Mouse (Mus musculus) embryonic facial prominence, embryonic 11.5 days (tissue): ENCODE data around the gene Gch1. TPM values are rescaled to one million over a fixed set of nuclear protein-coding genes. Genes with fewer than 3 reads are reported as not detected.

Experiments used
- ATAC-seq: fragments of 200-750 bp; cut with Nextera tagmentation; replicated peaks from 2 replicates; pipeline ENCODE4 v1.8.0; 2017; ENCODE audit warnings: low read depth; ENCODE audit not compliant: insufficient number of reproducible peaks, low FRiP score, low TSS enrichment
- DNase-seq: peaks from one replicate; pipeline ENCODE4 v3.0.0-alpha.2; 2015; ENCODE audit warnings: low spot score
- H3K27ac ChIP-seq: fragments of 300-500 bp; sonication (generic); replicated peaks from 2 replicates; pipeline ENCODE4 v1.5.1; 2014; ENCODE audit warnings: mild to moderate bottlenecking, low read depth, low read length, control low read depth
- H3K27me3 ChIP-seq: fragments of 300-500 bp; sonication (generic); 2 replicates; pipeline ENCODE4 v1.6.1; 2014; ENCODE audit warnings: mild to moderate bottlenecking, low read length, moderate library complexity, mixed read lengths; ENCODE audit not compliant: control insufficient read depth, insufficient read depth
- H3K36me3 ChIP-seq: fragments of 300-500 bp; sonication (generic); replicated peaks from 2 replicates; pipeline ENCODE4 v1.6.1; 2014; ENCODE audit warnings: low read depth, mild to moderate bottlenecking, low read length, moderate library complexity, mixed read lengths; ENCODE audit not compliant: control insufficient read depth, insufficient read depth
- H3K4me1 ChIP-seq: fragments of 300-500 bp; sonication (generic); 2 replicates; pipeline ENCODE4 v1.6.1; 2014; ENCODE audit warnings: low read length, mixed read lengths; ENCODE audit not compliant: control insufficient read depth, insufficient read depth
- H3K4me2 ChIP-seq: fragments of 300-500 bp; sonication (generic); 2 replicates; pipeline ENCODE4 v1.6.1; 2014; ENCODE audit warnings: low read depth, mild to moderate bottlenecking, control low read depth, low read length, moderate library complexity
- H3K4me3 ChIP-seq: fragments of 300-500 bp; sonication (generic); 2 replicates; pipeline ENCODE4 v1.5.1; 2014; ENCODE audit warnings: low read depth, low read length, control low read depth
- H3K9ac ChIP-seq: fragments of 300-500 bp; sonication (generic); replicated peaks from 2 replicates; pipeline ENCODE4 v1.6.1; 2014; ENCODE audit warnings: mild to moderate bottlenecking, control low read depth, low read length
- H3K9me3 ChIP-seq: fragments of 300-500 bp; sonication (generic); replicated peaks from 2 replicates; pipeline ENCODE4 v1.6.1; 2016; ENCODE audit warnings: mild to moderate bottlenecking, low read length, inconsistent platforms, mixed read lengths; ENCODE audit not compliant: control insufficient read depth
- WGBS: fragments of 180-500 bp; shearing (Covaris S2); extraction: QIAGEN DNeasy Blood & Tissue Kit; methylation state at CpG from one replicate; pipeline ENCODE4 v1.1.7; 2014; 5-methylcytosine and 5-hydroxymethylcytosine counted together
- polyA plus RNA-seq: library from polyadenylated mRNA; unstranded; fragments of >200 nt; fragmentation: Nextera tagmentation; extraction: Ambion mirVana; gene quantifications from 2 replicates; pipeline ENCODE4 v1.2.1, GENCODE M21; 2014

The Gch1 gene
- 1.7 and 2.5 TPM in 2 replicates for polyA plus RNA-seq

- ATAC-seq (peak; percentile 84), DNase-seq (peak; percentile 81)
- Histone ChIP-seq H3K27me3 (peaks cover 13% of the 10 kb centered on the region), H3K9me3 (no peaks in the 10 kb centered on the region), H3K4me2 (peak within 1 kb of the TSS; percentile 98), H3K4me3 (peak within 1 kb of the TSS; percentile 66), H3K9ac (peak within 1 kb of the TSS; percentile 34), H3K27ac (no peak within 1 kb of the TSS), H3K36me3 (no peaks in the 10 kb centered on the region), H3K4me1 (no peaks in the 10 kb centered on the region)
- under 1% methylated on average over 66 of the region's 68 CpGs for WGBS
Measured at GRCm38 (mm10) chr14:47188848-47189634, at the start of gene Gch1. TSS of gene Gch1 (minus strand) at chr14:47189413.

- Histone ChIP-seq H3K9me3 (no peaks in the 10 kb centered on the region), H3K4me3 (no peak overlapping the region), H3K36me3 (peaks cover 7% of the 10 kb centered on the region; the same call in 1 of the 2 replicates), H3K4me2 (no peak overlapping the region), H3K9ac (no peak overlapping the region), H3K27ac (no peak overlapping the region), H3K4me1 (no peaks in the 10 kb centered on the region), H3K27me3 (no peaks in the 10 kb centered on the region)
- ATAC-seq (no peak), DNase-seq (no peak)
- WGBS, result 87% methylated on average over 4 of the region's 4 CpGs
Measured at GRCm38 (mm10) chr14:47237286-47237685, 48.1 kb upstream of the Gch1 start.

GRCm38 (mm10) chr14:47236491-47236890, 47.3 kb upstream of the Gch1 start:
- DNase-seq (no peak), ATAC-seq (no peak)
- H3K27ac ChIP-seq, result no peak overlapping the region
- no peaks in the 10 kb centered on the region for H3K27me3 ChIP-seq
- no peak overlapping the region for H3K9ac ChIP-seq
- peaks cover 6% of the 10 kb centered on the region; the same call in 1 of the 2 replicates for H3K36me3 ChIP-seq
- WGBS, result 92% methylated on average over 7 of the region's 7 CpGs
- no peak overlapping the region for H3K4me2 ChIP-seq
- H3K4me3 ChIP-seq, result no peak overlapping the region
- H3K4me1 ChIP-seq, result no peaks in the 10 kb centered on the region
- no peaks in the 10 kb centered on the region for H3K9me3 ChIP-seq

- no peak overlapping the region for H3K9ac ChIP-seq
- no peaks in the 10 kb centered on the region for H3K9me3 ChIP-seq
- no peaks in the 10 kb centered on the region for H3K27me3 ChIP-seq
- ATAC-seq, result no peak
- DNase-seq, result no peak
- 80% methylated on average over 5 of the region's 5 CpGs for WGBS
- H3K4me3 ChIP-seq, result no peak overlapping the region
- H3K4me2 ChIP-seq, result no peak overlapping the region
- H3K36me3 ChIP-seq, result no peaks in the 10 kb centered on the region
- H3K4me1 ChIP-seq, result no peaks in the 10 kb centered on the region
- H3K27ac ChIP-seq, result no peak overlapping the region
Measured at GRCm38 (mm10) chr14:47234526-47235250, 45.5 kb upstream of the Gch1 start.

GRCm38 (mm10) chr14:47234032-47234431, 44.8 kb upstream of the Gch1 start:
- H3K9me3 ChIP-seq, result no peaks in the 10 kb centered on the region
- H3K4me2 ChIP-seq, result no peak overlapping the region
- no peaks in the 10 kb centered on the region for H3K27me3 ChIP-seq
- no peak overlapping the region for H3K27ac ChIP-seq
- H3K36me3 ChIP-seq, result no peaks in the 10 kb centered on the region
- no peaks in the 10 kb centered on the region for H3K4me1 ChIP-seq
- no peak for ATAC-seq
- 91% methylated on average over 3 of the region's 3 CpGs for WGBS
- no peak overlapping the region for H3K4me3 ChIP-seq
- no peak overlapping the region for H3K9ac ChIP-seq
- no peak for DNase-seq

GRCm38 (mm10) chr14:47233602-47234001, 44.4 kb upstream of the Gch1 start:
- 76% methylated on average over 2 of the region's 2 CpGs for WGBS
- no peak overlapping the region for H3K4me3 ChIP-seq
- H3K4me1 ChIP-seq, result no peaks in the 10 kb centered on the region
- no peak for ATAC-seq
- no peaks in the 10 kb centered on the region for H3K36me3 ChIP-seq
- no peak overlapping the region for H3K27ac ChIP-seq
- H3K9me3 ChIP-seq, result no peaks in the 10 kb centered on the region
- DNase-seq, result no peak
- no peaks in the 10 kb centered on the region for H3K27me3 ChIP-seq
- H3K4me2 ChIP-seq, result no peak overlapping the region
- H3K9ac ChIP-seq, result no peak overlapping the region

GRCm38 (mm10) chr14:47229796-47230376, 40.7 kb upstream of the Gch1 start:
- Histone ChIP-seq H3K9me3 (no peaks in the 10 kb centered on the region), H3K27me3 (no peaks in the 10 kb centered on the region), H3K27ac (no peak overlapping the region), H3K4me1 (no peaks in the 10 kb centered on the region), H3K9ac (no peak overlapping the region), H3K4me2 (no peak overlapping the region), H3K36me3 (no peaks in the 10 kb centered on the region), H3K4me3 (no peak overlapping the region)
- ATAC-seq (no peak), DNase-seq (no peak)
- 78% methylated on average over 11 of the region's 11 CpGs for WGBS

- 86% methylated on average over 8 of the region's 8 CpGs for WGBS
Measured at GRCm38 (mm10) chr14:47225931-47226330, 36.7 kb upstream of the Gch1 start.

More at GRCm38 (mm10) chr14:47225931-47226330, 36.7 kb upstream of the Gch1 start:
- no peaks in the 10 kb centered on the region for H3K9me3 ChIP-seq
- no peak for ATAC-seq
- H3K9ac ChIP-seq, result no peak overlapping the region
- no peak overlapping the region for H3K27ac ChIP-seq
- H3K27me3 ChIP-seq, result no peaks in the 10 kb centered on the region
- no peak overlapping the region for H3K4me3 ChIP-seq
- H3K4me2 ChIP-seq, result no peak overlapping the region
- no peaks in the 10 kb centered on the region for H3K4me1 ChIP-seq
- DNase-seq, result no peak
- no peaks in the 10 kb centered on the region for H3K36me3 ChIP-seq
